Mouse (Mus musculus) limb, embryonic 14.5 days (tissue): ENCODE data around the gene Bag5. TPM values are rescaled to one million over a fixed set of nuclear protein-coding genes. Genes with fewer than 3 reads are reported as not detected.

Source experiments
- ATAC-seq: fragments of 200-750 bp; cut with Nextera tagmentation; 2 replicates; pipeline ENCODE4 v1.8.0; 2017; ENCODE audit warnings: low read depth, moderate number of reproducible peaks, moderate TSS enrichment; ENCODE audit not compliant: low FRiP score
- DNase-seq: peaks from one replicate; pipeline ENCODE4 v3.0.0-alpha.2; 2015; ENCODE audit warnings: low spot score
- H3K27ac ChIP-seq: fragments of 300-500 bp; sonication (generic); replicated peaks from 2 replicates; pipeline ENCODE4 v1.5.1; 2014; ENCODE audit warnings: low read depth, mild to moderate bottlenecking, low read length, moderate library complexity, mixed read lengths
- H3K27me3 ChIP-seq: fragments of 300-500 bp; sonication (generic); 2 replicates; pipeline ENCODE4 v1.6.1; 2014; ENCODE audit warnings: low read length, mixed read lengths; ENCODE audit not compliant: control insufficient read depth, insufficient read depth
- H3K36me3 ChIP-seq: fragments of 300-500 bp; sonication (generic); 2 replicates; pipeline ENCODE4 v1.6.1; 2014; ENCODE audit warnings: mild to moderate bottlenecking, low read length, moderate library complexity, mixed read lengths; ENCODE audit not compliant: control insufficient read depth, insufficient read depth
- H3K4me1 ChIP-seq: fragments of 300-500 bp; sonication (generic); 2 replicates; pipeline ENCODE4 v1.6.1; 2014; ENCODE audit warnings: antibody characterized with exemption, low read length, mixed read lengths; ENCODE audit not compliant: control insufficient read depth, insufficient read depth
- H3K4me2 ChIP-seq: fragments of 300-500 bp; sonication (generic); replicated peaks from 2 replicates; pipeline ENCODE4 v1.6.1; 2014; ENCODE audit warnings: low read depth, mild to moderate bottlenecking, low read length, moderate library complexity; ENCODE audit not compliant: severe bottlenecking
- H3K4me3 ChIP-seq: fragments of 300-500 bp; sonication (generic); replicated peaks from 2 replicates; pipeline ENCODE4 v1.5.1; 2014; ENCODE audit warnings: low read length
- H3K9ac ChIP-seq: fragments of 300-500 bp; sonication (generic); 2 replicates; pipeline ENCODE4 v1.6.1; 2014; ENCODE audit warnings: mild to moderate bottlenecking, low read depth, low read length, moderate library complexity; ENCODE audit not compliant: severe bottlenecking
- H3K9me3 ChIP-seq: fragments of 300-500 bp; sonication (generic); 2 replicates; pipeline ENCODE4 v1.6.1; 2016; ENCODE audit warnings: low read length; ENCODE audit not compliant: control insufficient read depth
- POLR2A ChIP-seq: fragments of 200-500 bp; IDR thresholded peaks from 2 replicates; pipeline ENCODE4 v1.8.0; 2012; ENCODE audit warnings: inconsistent platforms, mild to moderate bottlenecking, moderate library complexity, borderline replicate concordance; ENCODE audit not compliant: insufficient read depth, insufficient read length; ENCODE audit errors: extremely low read depth
- WGBS: fragments of 180-500 bp; shearing (Covaris S2); extraction: QIAGEN DNeasy Blood & Tissue Kit; methylation state at CpG from one replicate; pipeline ENCODE4 v1.1.7; 2014; 5-methylcytosine and 5-hydroxymethylcytosine counted together
- polyA plus RNA-seq, 2 experiments: library from polyadenylated mRNA; depleted of rRNA in 1 of 2; stranded (reverse) in 1 of 2; unstranded in 1 of 2; fragments of >200 nt; fragmentation: Nextera tagmentation in 1 of 2; extraction: Ambion mirVana in 1 of 2; gene quantifications; 2 replicates each; pipeline versions ENCODE4 v1.2.1 to v1.2.3; 2012 to 2014

The Bag5 gene
- polyA plus RNA-seq, 2 experiments: 37.2 to 61.2 TPM

- 90% methylated on average over 3 of the region's 3 CpGs for WGBS
- no peaks in the 10 kb centered on the region for H3K9me3 ChIP-seq
Measured at GRCm38 (mm10) chr12:111734912-111735311, 21.9 kb upstream of the Bag5 start.

GRCm38 (mm10) chr12:111732921-111733320, 19.9 kb upstream of the Bag5 start:
- Histone ChIP-seq H3K27me3 (no peaks in the 10 kb centered on the region), H3K4me1 (no peaks in the 10 kb centered on the region), H3K27ac (no peak overlapping the region), H3K4me3 (no peak overlapping the region), H3K36me3 (peaks cover 12% of the 10 kb centered on the region), H3K9ac (peak overlapping the region; percentile 8; the same call in 1 of the 2 replicates), H3K4me2 (no peak overlapping the region), H3K9me3 (no peaks in the 10 kb centered on the region)
- DNase-seq: no peak
- ATAC-seq: peak; percentile 2; the same call in 1 of the 2 replicates
- no peak for TF ChIP-seq POLR2A
- WGBS: 64% methylated on average over 5 of the region's 5 CpGs

More at GRCm38 (mm10) chr12:111734912-111735311, 21.9 kb upstream of the Bag5 start:
- peaks cover 12% of the 10 kb centered on the region for H3K36me3 ChIP-seq
- DNase-seq (no peak), ATAC-seq (no peak)
- H3K27me3 ChIP-seq: no peaks in the 10 kb centered on the region
- H3K4me1 ChIP-seq: no peaks in the 10 kb centered on the region
- no peak overlapping the region for H3K4me3 ChIP-seq
- no peak overlapping the region for H3K4me2 ChIP-seq
- TF ChIP-seq POLR2A: no peak
- no peak overlapping the region for H3K9ac ChIP-seq
- no peak overlapping the region for H3K27ac ChIP-seq

- peaks cover 20% of the 10 kb centered on the region for H3K36me3 ChIP-seq
- peak; percentile 88 for DNase-seq
- H3K27ac ChIP-seq: no peak overlapping the region
- peak overlapping the region; percentile 8; the same call in 1 of the 2 replicates for H3K9ac ChIP-seq
- TF ChIP-seq POLR2A: no peak
- no peaks in the 10 kb centered on the region for H3K9me3 ChIP-seq
- H3K4me3 ChIP-seq: peak overlapping the region; percentile 15; the same call in 1 of the 2 replicates
- ATAC-seq: peak; percentile 91
- H3K4me1 ChIP-seq: no peaks in the 10 kb centered on the region
- no peaks in the 10 kb centered on the region for H3K27me3 ChIP-seq
- H3K4me2 ChIP-seq: peak overlapping the region; percentile 22; the same call in 1 of the 2 replicates
- 34% methylated on average over 30 of the region's 30 CpGs for WGBS
Measured at GRCm38 (mm10) chr12:111731822-111732807, 19.1 kb upstream of the Bag5 start.

GRCm38 (mm10) chr12:111727956-111728355, 14.9 kb upstream of the Bag5 start:
- no peak overlapping the region for H3K4me3 ChIP-seq
- no peaks in the 10 kb centered on the region for H3K27me3 ChIP-seq
- H3K9ac ChIP-seq: no peak overlapping the region
- H3K4me2 ChIP-seq: no peak overlapping the region
- DNase-seq (no peak), ATAC-seq (no peak)
- no peaks in the 10 kb centered on the region for H3K4me1 ChIP-seq
- peaks cover 40% of the 10 kb centered on the region for H3K36me3 ChIP-seq
- H3K9me3 ChIP-seq: no peaks in the 10 kb centered on the region
- WGBS: 85% methylated on average over 1 of the region's 1 CpGs
- no peak overlapping the region for H3K27ac ChIP-seq
- TF ChIP-seq POLR2A: no peak

GRCm38 (mm10) chr12:111726122-111726463, 13.0 kb upstream of the Bag5 start:
- 71% methylated on average over 4 of the region's 4 CpGs for WGBS
- ATAC-seq: no peak; the same call in 1 of the 2 replicates
- H3K36me3 ChIP-seq: peaks cover 35% of the 10 kb centered on the region
- no peak for DNase-seq
- H3K27me3 ChIP-seq: no peaks in the 10 kb centered on the region
- no peak overlapping the region for H3K27ac ChIP-seq
- H3K4me2 ChIP-seq: no peak overlapping the region
- no peak for TF ChIP-seq POLR2A
- H3K9ac ChIP-seq: no peak overlapping the region
- H3K9me3 ChIP-seq: no peaks in the 10 kb centered on the region
- no peaks in the 10 kb centered on the region for H3K4me1 ChIP-seq
- no peak overlapping the region for H3K4me3 ChIP-seq
